Mouse (Mus musculus) CD4-positive, CD25-positive, alpha-beta regulatory T cell, adult 4 months (primary cell): ENCODE results near the gene Sbp. TPM values are rescaled to one million over a fixed set of nuclear protein-coding genes. Genes with fewer than 3 reads are reported as not detected.
A peak's percentile ranks its signal among the peaks of the same experiment; 100 is the strongest.
"Not testable (repeated sequence)": the region's sequence is repeated elsewhere in the genome, so short reads cannot be mapped to it uniquely, and the experiment has no call there.

Source experiments
- ATAC-seq: one replicate; pipeline ENCODE4 v1.8.0; 2017
- polyA plus RNA-seq, 2 experiments: library from polyadenylated mRNA; unstranded; fragments of 100-300 nt; shearing (Covaris generic); gene quantifications; one replicate each; pipeline ENCODE4 v1.2.1; 2017

Gene Sbp
- not detected for polyA plus RNA-seq

DNA sequence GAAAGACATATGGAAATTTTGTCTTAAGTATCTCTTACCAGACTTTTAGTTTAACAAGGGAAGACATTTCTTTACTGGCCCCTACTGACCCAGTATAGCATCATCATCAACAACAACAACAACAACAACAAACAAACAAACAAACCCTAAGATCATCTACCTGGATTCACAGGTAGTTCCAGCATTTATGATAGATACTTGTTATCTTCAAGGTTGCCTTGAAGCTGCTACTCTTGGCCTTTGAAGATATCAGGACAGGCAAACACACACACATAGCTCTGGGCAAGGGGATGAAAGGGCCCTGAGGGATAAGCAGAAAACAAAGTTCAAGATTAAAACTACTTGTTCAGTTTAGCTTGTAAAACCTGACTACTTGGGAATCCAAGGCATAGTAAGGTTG is at the start of gene Sbp:
Gene Sbp, plus strand, starts transcription at position 301 of the 400 bp plus-strand sequence.
- ATAC-seq, result no peak

DNA sequence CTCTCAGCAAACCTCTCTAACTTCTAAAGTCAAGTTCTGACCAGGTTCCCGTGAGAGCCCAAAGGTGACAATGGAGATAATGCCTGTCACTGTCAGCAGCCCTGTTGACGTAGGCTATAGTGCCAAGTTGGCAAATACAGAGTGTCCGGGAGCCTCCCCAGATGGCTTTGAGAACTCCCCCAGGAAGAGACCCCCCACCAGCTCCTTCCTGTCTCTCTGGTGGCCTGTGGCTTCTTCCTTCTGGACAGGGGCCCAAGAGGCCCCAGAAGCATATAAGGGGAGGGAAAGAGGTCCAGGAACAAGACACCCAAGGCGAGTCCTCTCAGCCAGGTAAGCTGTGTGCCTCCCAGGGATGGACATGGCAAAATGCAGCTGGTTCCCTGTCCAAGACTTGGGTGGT is 24.3 kb upstream of the Sbp start, which contains the start of gene Dcpp3:
Gene Dcpp3, plus strand, starts transcription at position 301 of the 400 bp plus-strand sequence.
- ATAC-seq, result not testable (repeated sequence)

DNA sequence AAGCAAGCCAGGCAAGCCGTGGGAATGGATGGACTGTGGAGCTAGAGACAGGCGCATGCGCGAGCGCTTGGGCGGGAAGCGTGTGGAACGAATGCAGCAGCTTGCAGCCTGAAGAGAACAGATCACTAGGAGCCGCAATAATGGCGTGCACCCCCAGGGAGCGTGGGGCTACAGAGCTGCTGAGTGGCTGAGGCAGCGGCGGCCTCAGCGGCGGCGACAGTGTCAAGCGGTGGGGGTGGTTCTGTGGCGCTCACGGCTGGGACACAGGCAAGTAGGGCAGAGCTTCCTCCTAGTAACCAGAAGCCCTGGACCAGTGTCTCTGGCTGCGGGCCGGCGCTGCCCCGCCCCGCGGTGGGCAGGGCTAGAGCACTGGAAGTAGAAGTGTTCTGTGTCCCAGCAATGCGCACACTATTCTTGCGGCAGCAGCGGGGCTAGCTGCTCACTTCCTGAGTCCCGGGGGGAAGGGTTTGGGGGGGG is 16.9 kb upstream of the Sbp start:
- peak; percentile 98 for ATAC-seq

DNA sequence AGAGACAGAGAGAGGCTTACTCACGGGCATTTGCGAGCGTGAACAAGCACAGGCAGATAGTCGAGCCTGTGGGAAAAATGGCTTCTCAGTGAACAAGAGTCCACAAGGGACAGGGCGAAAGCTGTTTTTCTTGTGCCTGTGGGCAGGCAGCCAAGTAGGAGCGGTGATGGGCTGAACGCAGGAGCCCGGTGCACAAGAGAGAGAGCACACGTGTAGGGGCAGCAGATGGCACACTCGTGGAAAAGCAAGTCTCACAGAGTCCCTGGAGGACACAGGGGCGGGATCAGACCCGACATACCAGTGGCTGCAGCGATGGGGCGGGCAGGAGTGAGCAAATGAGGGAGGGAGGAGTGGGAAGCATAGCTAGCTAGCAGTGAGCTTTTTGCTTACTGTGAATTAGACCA is 16.4 kb upstream of the Sbp start:
- peak; percentile 27 for ATAC-seq

DNA sequence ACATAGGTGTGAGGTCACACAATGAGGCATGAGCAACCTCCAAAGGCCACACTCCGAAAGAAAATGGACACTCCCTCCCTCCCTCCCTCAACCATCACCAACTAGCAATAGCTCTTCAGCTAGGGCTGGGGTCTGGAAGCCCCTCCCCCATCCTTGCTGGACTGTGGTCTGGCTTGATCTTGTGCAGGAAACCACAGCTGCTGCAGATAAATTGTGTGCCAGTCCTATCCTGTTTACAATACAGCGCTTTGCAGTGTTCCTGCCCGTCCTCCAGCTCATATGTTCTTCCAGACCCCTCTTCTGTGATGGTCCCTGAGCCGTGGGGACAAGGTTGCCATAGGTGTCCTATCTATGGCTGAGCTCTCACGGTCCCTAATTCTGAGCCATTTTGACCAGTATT is 10.3 kb upstream of the Sbp start:
- ATAC-seq, result no peak

DNA sequence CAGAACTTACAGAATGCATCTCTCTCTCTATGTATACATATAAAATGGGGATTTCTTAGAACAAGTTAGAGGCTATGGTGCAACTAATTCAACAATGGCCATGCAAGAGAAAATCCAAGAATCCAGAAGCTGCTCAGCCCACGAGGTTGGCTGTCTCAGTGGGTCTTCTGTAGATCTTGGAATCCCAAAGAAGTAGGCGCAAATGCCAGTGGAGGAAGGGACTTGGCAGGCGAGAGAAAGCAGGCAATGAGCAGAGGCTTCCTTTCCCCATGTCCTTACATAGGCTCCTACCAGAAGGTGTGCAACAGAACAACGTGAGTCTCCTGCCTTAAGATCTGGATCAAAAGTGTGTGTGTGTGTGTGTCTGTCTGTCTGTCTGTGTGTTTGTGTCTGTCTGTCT is 6.0 kb downstream of the Sbp start:
- ATAC-seq, result not testable (repeated sequence)

- no peak for ATAC-seq
Measured at GRCm38 (mm10) chr17:23949068-23949467, 7.6 kb downstream of the Sbp start.

DNA sequence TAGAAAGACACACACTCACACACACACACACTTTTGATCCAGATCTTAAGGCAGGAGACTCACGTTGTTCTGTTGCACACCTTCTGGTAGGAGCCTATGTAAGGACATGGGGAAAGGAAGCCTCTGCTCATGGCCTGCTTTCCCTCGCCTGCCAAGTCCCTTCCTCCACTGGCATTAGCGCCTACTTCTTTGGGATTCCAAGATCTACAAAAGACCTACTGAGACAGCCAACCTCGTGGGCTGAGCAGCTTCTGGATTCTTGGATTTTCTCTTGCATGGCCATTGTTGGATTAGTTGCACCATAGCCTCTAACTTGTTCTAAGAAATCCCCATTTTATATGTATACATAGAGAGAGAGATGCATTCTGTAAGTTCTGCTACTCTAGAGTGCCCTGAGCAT is 9.4 kb downstream of the Sbp start:
- not testable (repeated sequence) for ATAC-seq

DNA sequence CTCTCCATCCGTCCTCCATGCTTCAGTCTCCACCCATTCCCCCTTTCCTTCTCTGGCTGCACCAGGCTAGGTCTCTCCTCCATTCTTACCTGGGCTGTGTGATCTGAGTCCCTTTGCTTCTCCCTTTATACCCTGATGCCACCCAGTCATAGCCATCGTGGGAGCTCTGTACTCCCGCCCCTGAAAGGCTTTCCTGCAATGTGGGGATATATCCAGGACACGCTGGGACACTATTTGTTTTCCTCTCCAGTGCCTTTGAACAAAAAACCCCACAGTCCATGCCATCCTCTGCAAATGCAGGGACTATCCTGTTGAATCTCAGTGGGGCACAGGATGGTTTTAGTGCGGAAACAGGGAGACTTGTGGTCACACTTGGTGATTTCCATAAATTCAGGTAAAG is 13.7 kb downstream of the Sbp start, which contains the start of gene Sbpl:
Gene Sbpl, minus strand, starts transcription at position 101 of the 400 bp plus-strand sequence.
- ATAC-seq, result no peak

DNA sequence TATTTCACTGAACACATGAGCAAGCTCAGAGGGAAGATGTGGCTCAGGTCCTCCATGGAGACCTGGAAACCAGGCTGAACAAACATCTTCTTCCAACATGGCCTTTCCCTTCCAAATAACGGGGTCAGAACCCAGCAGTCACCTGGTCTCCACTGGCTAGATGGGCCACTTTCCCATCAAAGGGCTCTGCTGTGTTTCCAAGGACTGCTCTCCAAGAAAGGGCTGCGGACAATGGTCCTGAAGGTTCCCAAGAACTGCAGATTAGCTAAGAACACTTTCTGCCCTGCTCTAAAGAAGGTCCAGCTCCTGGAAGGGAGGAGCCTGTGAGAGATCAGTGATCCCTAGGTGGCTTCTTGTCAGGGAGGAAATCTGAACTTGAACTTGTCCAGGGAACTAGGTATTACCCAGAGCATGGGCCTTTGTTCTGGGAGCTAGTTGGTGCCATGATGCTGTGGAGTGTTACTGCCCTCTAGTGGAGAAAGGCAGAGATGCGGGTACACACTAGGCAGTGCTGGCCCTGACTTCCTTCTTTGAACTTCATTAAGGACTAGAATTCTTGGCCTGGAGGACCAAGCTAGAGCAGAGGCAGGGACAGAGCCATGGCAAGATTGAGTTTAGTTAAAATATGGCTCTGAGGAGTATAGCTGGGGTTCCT is 18.7 kb downstream of the Sbp start:
- peak; percentile 85 for ATAC-seq

DNA sequence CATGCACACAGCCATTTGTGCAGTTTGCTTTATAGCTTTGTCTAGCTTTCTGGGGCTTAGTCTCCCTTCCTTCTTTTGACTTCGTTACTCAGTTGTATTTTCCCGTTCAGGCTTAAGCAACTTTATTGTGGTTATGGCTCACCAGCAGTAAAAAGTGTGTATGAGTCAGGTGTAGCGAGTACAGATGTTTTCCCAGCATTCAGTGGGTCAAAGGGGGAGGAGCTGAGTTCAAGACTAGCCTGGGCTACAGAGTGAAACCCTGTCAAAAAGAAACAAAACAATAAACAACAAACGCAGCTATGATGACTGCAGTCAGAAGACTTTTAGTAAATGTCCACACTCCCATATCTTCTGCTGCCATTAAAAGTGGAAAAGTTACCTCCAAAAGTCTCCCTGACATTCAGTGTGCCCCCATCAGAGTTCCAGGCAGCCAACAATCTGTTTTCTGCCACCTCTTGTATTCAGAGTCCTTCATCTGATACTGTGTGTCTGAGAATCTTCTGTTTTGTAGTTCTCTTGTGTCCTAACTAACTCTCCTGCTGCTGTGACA is 20.2 kb downstream of the Sbp start:
- ATAC-seq, result no peak

DNA sequence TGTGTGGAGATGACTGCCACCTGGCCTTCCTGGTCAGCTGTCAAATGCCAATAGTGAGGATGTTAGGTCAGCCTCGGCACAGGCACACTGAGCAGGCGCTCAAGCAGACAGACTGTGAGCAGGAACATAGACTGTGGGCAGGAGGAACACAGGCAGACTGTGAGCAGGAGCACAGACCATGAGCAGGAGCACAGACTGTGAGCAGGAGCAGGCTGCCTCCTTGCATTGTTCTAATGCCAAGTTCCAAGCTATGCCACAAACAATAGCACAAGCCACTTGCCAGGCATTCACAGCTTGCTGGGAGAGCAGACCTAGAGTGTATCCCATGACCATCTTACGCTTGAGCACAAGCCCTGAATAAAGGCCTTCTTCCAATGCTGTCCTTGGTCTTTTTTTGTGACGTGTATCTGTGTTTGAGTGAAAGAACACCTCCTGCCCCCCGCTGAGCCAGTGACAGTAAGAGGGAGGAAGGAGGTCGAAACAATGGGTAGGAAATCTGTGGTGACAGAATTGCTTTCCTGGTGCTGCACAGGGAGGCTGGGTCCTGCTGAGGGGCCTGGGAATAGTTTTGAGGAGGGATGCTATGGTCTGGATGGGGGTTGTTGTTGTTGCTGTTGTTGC is 24.4 kb downstream of the Sbp start:
- no peak for ATAC-seq

DNA sequence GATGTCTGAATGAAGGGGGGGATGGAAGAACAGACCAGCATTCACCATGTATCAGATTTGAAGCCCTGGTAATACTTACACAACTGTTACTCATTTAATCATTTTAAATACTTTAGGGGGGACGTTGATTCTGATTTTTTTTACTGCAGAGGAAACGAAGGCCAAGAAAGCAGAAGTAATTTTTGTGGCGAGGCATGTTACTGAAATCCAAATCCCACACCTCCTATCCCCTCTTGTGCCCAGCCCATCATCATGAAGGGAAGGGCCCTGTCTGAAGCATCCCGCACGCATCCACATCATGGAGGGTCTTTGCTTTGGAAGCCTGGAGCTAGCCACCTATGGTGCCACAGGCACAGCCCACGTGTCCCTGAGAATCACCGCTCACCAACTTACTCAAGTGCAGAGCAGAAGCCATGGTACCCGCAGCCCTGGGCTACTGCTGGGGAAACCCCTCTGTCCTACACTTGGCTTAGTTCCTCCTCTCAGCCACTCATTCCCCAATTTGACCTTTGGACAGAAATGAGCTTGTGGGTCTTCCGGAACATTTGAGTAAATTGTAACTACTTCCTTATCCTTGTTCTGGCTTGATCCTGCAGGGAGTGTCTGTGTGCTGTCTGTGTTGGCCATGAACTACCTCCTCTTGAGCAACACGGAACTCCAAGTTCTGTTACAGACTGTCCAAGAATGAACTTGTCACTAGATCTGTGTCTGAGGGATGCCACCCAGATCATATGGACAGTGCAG is 25.4 kb downstream of the Sbp start:
- no peak for ATAC-seq

DNA sequence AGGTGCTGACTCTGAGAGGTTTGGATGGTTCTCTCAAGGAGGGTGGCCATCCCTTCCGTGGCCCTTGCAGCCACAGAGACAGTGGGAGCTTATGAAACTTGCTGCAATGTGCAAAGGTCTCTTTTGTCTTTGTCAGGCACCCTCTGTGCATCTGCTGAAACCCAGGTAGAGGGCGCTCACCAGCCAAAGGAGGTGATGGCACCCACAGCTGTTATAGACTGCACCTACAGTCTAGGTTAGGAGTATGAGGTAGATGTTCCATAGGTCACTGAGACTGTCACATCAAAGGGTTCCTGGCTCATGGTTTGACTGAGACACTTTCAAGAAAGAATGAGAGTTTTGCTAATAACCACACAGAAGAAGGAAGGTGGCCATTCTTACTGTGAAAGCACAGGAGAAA is 27.3 kb downstream of the Sbp start:
- no peak for ATAC-seq

GRCm38 (mm10) chr17:23969231-23969630 is 27.8 kb downstream of the Sbp start:
- peak; percentile 54 for ATAC-seq

GRCm38 (mm10) chr17:23971315-23971714 is 29.8 kb downstream of the Sbp start:
- ATAC-seq, result no peak

GRCm38 (mm10) chr17:23976665-23977064 is 35.2 kb downstream of the Sbp start:
- ATAC-seq, result no peak

DNA sequence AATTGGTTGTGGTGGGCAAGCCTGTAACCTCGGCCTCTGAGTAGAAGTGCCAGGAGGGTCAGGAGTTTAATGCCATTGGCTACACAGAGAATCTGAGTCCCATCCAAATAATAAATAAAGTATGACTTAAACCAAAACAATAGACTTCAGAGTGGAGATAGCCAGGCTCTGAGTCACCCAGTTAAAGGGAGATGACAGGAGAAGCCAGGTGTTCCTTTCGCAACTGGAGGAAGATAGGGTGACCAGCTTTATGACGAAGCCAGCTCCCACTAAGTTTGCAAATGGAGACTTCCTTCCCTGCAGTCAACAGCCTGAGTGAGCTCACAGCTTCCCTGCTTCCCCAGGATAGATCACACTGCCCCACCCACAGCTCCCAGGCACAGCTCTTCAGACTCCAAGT is 38.0 kb downstream of the Sbp start:
- no peak for ATAC-seq

DNA sequence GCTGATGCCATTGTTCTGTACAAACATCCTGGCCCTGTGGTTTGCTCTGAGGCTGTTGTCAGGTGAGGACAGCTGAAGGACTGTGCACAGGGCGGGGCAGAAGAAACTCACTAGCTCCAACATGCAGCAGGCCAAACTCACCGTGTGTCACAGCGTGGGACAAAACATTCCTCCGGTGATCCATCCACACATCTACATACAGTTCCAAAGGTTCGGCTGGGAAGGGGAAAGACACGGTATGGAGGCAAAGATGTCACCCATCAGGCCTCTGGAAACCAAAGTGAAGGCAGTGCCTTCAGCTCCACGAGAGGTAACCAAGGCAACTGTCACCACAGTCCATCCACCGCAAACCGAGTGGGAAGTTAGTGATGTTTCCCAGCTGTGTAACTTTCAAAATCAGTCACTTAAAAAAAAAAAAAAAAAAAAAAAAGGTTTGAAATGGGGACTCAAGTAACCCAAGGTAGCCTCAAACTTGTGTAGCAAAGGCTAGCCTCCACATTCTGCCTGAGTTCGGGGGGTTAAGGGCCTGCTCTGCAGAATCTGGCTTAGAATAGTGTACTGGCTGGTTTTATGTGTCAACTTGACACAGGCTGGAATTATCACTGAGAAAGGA is 38.9 kb downstream of the Sbp start, which contains the start of gene Prss30:
Gene Prss30, minus strand, starts transcription at position 270 of the 613 bp plus-strand sequence.
- ATAC-seq, result peak; percentile 45

- ATAC-seq, result no peak
Measured at GRCm38 (mm10) chr17:23982912-23983311, 41.4 kb downstream of the Sbp start.

- no peak for ATAC-seq
Measured at GRCm38 (mm10) chr17:23984989-23985388, 43.5 kb downstream of the Sbp start.

DNA sequence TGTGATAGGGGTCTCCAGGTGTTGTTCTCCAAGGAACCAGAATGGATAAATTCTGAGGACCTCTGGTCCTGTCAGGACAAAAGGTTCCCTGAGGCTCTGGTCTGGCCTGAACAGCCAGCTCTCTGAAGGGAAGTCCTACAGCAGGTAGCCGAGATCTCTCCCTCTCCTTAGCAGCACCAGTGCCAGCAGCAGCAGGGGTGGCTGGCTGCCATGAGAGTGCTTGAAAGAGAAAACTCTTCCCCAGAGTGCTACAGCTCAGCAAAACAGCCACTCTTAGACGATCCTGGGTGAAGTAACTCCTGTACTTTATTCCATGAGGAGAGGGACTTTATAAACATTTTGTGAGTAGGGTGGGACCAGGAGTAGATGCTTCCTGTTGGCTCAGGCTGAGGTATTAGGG is 48.3 kb downstream of the Sbp start:
- no peak for ATAC-seq
